Mouse (Mus musculus) stomach, embryonic 14.5 days (tissue): ENCODE results near the gene E4f1. TPM values are rescaled to one million over a fixed set of nuclear protein-coding genes. Genes with fewer than 3 reads are reported as not detected.
"Not testable (repeated sequence)": the region's sequence is repeated elsewhere in the genome, so short reads cannot be mapped to it uniquely, and the experiment has no call there.

Source experiments
- ATAC-seq: fragments of 200-750 bp; cut with Nextera tagmentation; 2 replicates; pipeline ENCODE4 v1.8.0; 2017; ENCODE audit warnings: low read depth, moderate TSS enrichment; ENCODE audit not compliant: insufficient number of reproducible peaks, insufficient read depth, low FRiP score
- H3K27ac ChIP-seq: fragments of 300-500 bp; sonication (generic); 2 replicates; pipeline ENCODE4 v1.5.1; 2014; ENCODE audit warnings: mild to moderate bottlenecking, low read length, moderate library complexity, mixed read lengths
- H3K27me3 ChIP-seq: fragments of 300-500 bp; sonication (generic); 2 replicates; pipeline ENCODE4 v1.6.1; 2014; ENCODE audit warnings: low read length, control low read depth, mixed read lengths; ENCODE audit not compliant: control insufficient read depth, insufficient read depth
- H3K36me3 ChIP-seq: fragments of 300-500 bp; sonication (generic); 2 replicates; pipeline ENCODE4 v1.6.1; 2014; ENCODE audit warnings: mild to moderate bottlenecking, control low read depth, low read length, moderate library complexity, mixed read lengths; ENCODE audit not compliant: control insufficient read depth, insufficient read depth
- H3K4me1 ChIP-seq: fragments of 300-500 bp; sonication (generic); 2 replicates; pipeline ENCODE4 v1.6.1; 2014; ENCODE audit warnings: low read length, control low read depth, mixed read lengths; ENCODE audit not compliant: control insufficient read depth, insufficient read depth
- H3K4me2 ChIP-seq: fragments of 300-500 bp; sonication (generic); replicated peaks from 2 replicates; pipeline ENCODE4 v1.6.1; 2014; ENCODE audit warnings: low read depth, low read length, control low read depth
- H3K4me3 ChIP-seq: fragments of 300-500 bp; sonication (generic); 2 replicates; pipeline ENCODE4 v1.5.1; 2014; ENCODE audit warnings: low read depth, low read length, control low read depth
- H3K9ac ChIP-seq: fragments of 300-500 bp; sonication (generic); replicated peaks from 2 replicates; pipeline ENCODE4 v1.6.1; 2014; ENCODE audit warnings: low read depth, mild to moderate bottlenecking, control low read depth, low read length, moderate library complexity, mixed read lengths
- H3K9me3 ChIP-seq: fragments of 300-500 bp; sonication (generic); 2 replicates; pipeline ENCODE4 v1.6.1; 2016; ENCODE audit warnings: low read depth, low read length, control low read depth; ENCODE audit not compliant: control insufficient read depth
- WGBS: fragments of 180-500 bp; shearing (Covaris S2); extraction: QIAGEN DNeasy Blood & Tissue Kit; methylation state at CpG from one replicate; pipeline ENCODE4 v1.1.7; 2014; 5-methylcytosine and 5-hydroxymethylcytosine counted together
- polyA plus RNA-seq: library from polyadenylated mRNA; unstranded; fragments of >200 nt; fragmentation: Nextera tagmentation; extraction: Ambion mirVana; gene quantifications from 2 replicates; pipeline ENCODE4 v1.2.1, GENCODE M21; 2014

The E4f1 gene
- polyA plus RNA-seq, 1 experiment from 2014 or later = 28.5 TPM

DNA sequence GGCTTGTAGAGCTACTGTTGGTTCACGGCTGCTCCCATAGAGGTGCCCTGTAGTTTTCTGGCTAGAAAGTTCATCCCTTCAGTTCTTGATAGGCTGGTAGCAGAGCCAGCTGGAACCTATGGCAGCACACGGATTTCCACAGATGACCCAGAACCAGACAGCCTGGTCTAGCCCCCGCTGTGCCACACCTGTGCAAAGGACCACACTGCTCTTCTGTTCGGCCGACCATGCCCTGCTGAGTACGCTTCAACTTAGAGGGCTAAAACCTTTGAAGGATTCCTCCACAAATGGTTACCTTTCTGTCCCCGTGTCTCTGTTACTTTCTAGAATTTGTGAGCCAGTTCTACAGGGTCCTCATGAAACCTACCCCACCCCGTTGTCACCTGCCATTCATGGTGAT is 44.8 kb downstream of the E4f1 start:
- H3K9me3 ChIP-seq, H3K4me1 ChIP-seq, ATAC-seq, H3K27ac ChIP-seq, H3K27me3 ChIP-seq, H3K4me2 ChIP-seq, H3K9ac ChIP-seq, H3K4me3 ChIP-seq: not testable (repeated sequence)
- peaks cover 44% of the 10 kb centered on the region for H3K36me3 ChIP-seq
- 93% methylated on average over 4 of the region's 8 CpGs for WGBS

- no peaks in the 10 kb centered on the region for H3K27me3 ChIP-seq
- WGBS = 93% methylated on average over 5 of the region's 5 CpGs
Measured at GRCm38 (mm10) chr17:24424489-24424888, 45.6 kb downstream of the E4f1 start.

GRCm38 (mm10) chr17:24423114-24423513 is 47.0 kb downstream of the E4f1 start:
- Histone ChIP-seq H3K9ac (no peak overlapping the region), H3K36me3 (peaks cover 65% of the 10 kb centered on the region), H3K4me2 (no peak overlapping the region), H3K9me3 (no peaks in the 10 kb centered on the region), H3K27ac (no peak overlapping the region), H3K27me3 (no peaks in the 10 kb centered on the region), H3K4me1 (peaks cover 3% of the 10 kb centered on the region; the same call in 1 of the 2 replicates), H3K4me3 (no peak overlapping the region)
- 93% methylated on average over 4 of the region's 4 CpGs for WGBS
- ATAC-seq = no peak

More at GRCm38 (mm10) chr17:24424489-24424888, 45.6 kb downstream of the E4f1 start:
- H3K4me1 ChIP-seq = peaks cover 3% of the 10 kb centered on the region; the same call in 1 of the 2 replicates
- no peak for ATAC-seq
- H3K4me3 ChIP-seq = no peak overlapping the region
- no peaks in the 10 kb centered on the region for H3K9me3 ChIP-seq
- H3K4me2 ChIP-seq = no peak overlapping the region
- peaks cover 52% of the 10 kb centered on the region for H3K36me3 ChIP-seq
- H3K9ac ChIP-seq = no peak overlapping the region
- H3K27ac ChIP-seq = no peak overlapping the region

GRCm38 (mm10) chr17:24416051-24416652 is 54.0 kb downstream of the E4f1 start:
- 86% methylated on average over 3 of the region's 3 CpGs for whole genome bisulfite sequencing
- Histone ChIP-seq H3K27me3 (no peaks in the 10 kb centered on the region), H3K4me2 (peak overlapping the region; percentile 97), H3K9me3 (no peaks in the 10 kb centered on the region), H3K4me3 (peak overlapping the region; percentile 97), H3K9ac (peak overlapping the region; percentile 95), H3K4me1 (peaks cover 17% of the 10 kb centered on the region), H3K27ac (no peak overlapping the region), H3K36me3 (peaks cover 43% of the 10 kb centered on the region)
- no peak for ATAC-seq

DNA sequence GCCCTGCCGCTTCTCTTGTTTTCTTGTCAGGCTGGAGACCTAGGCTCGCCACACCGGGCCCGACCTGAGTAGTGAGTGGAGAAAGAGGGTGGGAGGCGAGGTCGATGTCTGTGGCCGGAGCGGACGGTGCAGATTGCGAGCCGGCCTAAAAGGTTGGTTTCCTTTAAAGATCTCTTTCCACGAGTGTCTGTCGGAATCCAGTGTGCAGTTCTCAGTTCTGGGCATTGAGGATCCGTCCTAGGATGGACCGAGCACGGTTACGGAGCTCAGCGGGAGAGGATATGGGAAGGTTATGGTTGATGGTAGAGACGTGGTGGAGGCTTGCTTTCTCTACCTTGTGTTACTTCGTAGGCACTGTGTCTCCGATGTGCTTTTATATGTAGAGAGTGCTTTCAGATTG is 55.1 kb downstream of the E4f1 start:
- no peaks in the 10 kb centered on the region for H3K9me3 ChIP-seq
- H3K4me2 ChIP-seq = peak overlapping the region; percentile 97
- ATAC-seq = no peak
- H3K27ac ChIP-seq = peak overlapping the region; percentile 92
- no peaks in the 10 kb centered on the region for H3K27me3 ChIP-seq
- WGBS = 0% methylated on average over 21 of the region's 21 CpGs
- peaks cover 17% of the 10 kb centered on the region for H3K4me1 ChIP-seq
- H3K4me3 ChIP-seq = peak overlapping the region; percentile 97
- peak overlapping the region; percentile 95 for H3K9ac ChIP-seq
- H3K36me3 ChIP-seq = peaks cover 39% of the 10 kb centered on the region

DNA sequence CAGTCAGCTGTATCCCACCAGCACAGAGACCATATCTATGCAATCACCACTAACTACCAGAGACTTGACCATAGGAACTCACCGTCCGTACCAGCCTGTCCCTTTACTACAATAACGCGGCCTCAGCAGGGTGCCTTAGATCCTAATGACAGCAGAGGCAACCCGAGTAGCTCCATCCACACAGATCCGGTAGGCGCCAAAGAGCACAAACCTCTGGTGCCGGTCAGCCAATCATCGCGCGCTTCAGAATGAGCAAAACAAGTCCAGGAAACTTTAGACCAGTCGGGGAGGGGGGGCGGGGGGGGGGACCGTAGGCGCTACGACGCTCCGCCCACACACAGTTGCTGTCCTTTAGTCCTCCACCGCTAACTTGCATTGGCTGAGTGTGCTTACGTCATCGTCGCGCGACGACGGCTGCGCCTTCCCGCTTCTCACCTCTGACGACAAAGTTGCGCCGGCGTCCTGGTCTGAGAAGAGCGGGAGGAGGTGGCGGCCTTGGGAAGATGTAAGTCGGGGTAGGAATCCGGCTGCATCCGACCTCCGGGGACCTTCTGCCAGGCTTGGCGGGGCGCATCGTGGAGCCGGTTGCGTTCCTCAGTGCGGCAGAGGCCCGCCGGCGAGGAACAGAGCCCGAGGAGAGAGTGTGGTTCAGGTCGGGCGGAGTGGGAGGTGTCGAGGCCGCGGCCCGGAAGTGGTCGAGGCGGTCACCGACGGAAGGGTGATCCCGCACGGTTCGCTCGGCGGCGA is 55.7 kb downstream of the E4f1 start, which contains the start of gene Rnps1:
Rnps1 (plus strand) TSS at position 336 of the 747 bp plus-strand sequence.
- under 1% methylated on average over 58 of the region's 64 CpGs for WGBS
- Histone ChIP-seq H3K27ac (peak within 1 kb of the TSS; percentile 92), H3K4me2 (peak within 1 kb of the TSS; percentile 97), H3K4me1 (peaks cover 17% of the 10 kb centered on the region), H3K4me3 (peak within 1 kb of the TSS; percentile 97), H3K9ac (peak within 1 kb of the TSS; percentile 95), H3K27me3 (no peaks in the 10 kb centered on the region), H3K36me3 (peaks cover 37% of the 10 kb centered on the region), H3K9me3 (no peaks in the 10 kb centered on the region)
- ATAC-seq = peak; percentile 95

GRCm38 (mm10) chr17:24413557-24414211 is 56.4 kb downstream of the E4f1 start:
- H3K36me3 ChIP-seq = peaks cover 35% of the 10 kb centered on the region
- H3K27ac ChIP-seq = peak overlapping the region; percentile 83
- peak overlapping the region; percentile 68 for H3K4me2 ChIP-seq
- peak; percentile 16; the same call in 1 of the 2 replicates for ATAC-seq
- no peaks in the 10 kb centered on the region for H3K9me3 ChIP-seq
- 30% methylated on average over 22 of the region's 22 CpGs for WGBS
- H3K4me1 ChIP-seq = peaks cover 17% of the 10 kb centered on the region
- H3K27me3 ChIP-seq = no peaks in the 10 kb centered on the region
- peak overlapping the region; percentile 43; the same call in 1 of the 2 replicates for H3K9ac ChIP-seq
- peak overlapping the region; percentile 97 for H3K4me3 ChIP-seq

- Histone ChIP-seq H3K9ac (no peak overlapping the region), H3K4me1 (no peaks in the 10 kb centered on the region), H3K27me3 (no peaks in the 10 kb centered on the region), H3K4me2 (no peak overlapping the region), H3K27ac (no peak overlapping the region), H3K4me3 (no peak overlapping the region), H3K9me3 (no peaks in the 10 kb centered on the region), H3K36me3 (peaks cover 20% of the 10 kb centered on the region)
- ATAC-seq = no peak
- 87% methylated on average over 12 of the region's 12 CpGs for WGBS
Measured at GRCm38 (mm10) chr17:24407116-24407803, 62.9 kb downstream of the E4f1 start.
